Mouse (Mus musculus) CD4-positive, CD25-positive, alpha-beta regulatory T cell, adult 2 months (primary cell): ENCODE results near the gene 4930469K13Rik.

Experiments used
- DNase-seq: peaks from one replicate; pipeline ENCODE4 v3.0.0-alpha.2; 2012; ENCODE audit warnings: low read depth, low spot score

Gene 4930469K13Rik

DNA sequence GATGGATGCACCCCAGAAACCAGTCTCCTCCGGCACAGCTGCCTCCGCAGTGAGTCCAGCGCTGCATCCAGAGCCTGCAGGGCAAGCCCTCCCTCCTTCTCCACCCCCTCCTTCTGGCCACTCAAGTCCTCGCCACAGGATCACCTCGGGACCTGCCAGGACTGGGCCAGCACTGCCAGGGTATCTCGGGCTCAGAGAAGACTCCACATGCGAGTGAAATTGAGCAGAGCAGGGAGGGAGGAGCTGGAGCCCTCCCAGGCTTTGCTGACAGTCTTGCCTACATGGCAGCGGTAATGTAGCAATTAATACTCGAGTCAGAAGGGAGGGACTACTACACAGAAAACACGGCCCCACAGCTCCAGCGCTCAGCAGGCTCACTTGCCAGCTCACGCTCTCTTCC is 105.4 kb downstream of the 4930469K13Rik start, which contains the start of gene Kcnip1:
Kcnip1 (minus strand) TSS at position 215 of the 400 bp plus-strand sequence.
- DNase-seq: no peak

DNA sequence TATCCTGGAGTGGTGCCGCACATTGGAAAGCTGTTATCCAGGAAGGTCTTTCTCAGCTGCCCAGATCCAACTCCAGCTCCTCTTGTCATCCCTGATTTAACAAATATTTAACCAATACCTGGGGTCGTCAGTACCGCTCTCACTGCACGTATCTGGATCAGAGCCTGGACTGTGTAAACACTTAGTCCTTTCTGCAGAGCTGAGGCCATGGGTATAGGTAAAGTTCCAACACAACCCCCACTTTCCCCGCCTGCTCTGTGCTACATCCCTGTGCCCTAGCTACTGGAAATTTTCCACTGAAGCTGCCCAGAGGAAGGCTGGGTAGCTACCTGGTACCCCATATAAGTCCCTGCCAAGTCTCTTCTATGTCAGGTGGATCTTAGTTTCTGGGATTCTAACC is 108.4 kb downstream of the 4930469K13Rik start:
- DNase-seq: no peak

DNA sequence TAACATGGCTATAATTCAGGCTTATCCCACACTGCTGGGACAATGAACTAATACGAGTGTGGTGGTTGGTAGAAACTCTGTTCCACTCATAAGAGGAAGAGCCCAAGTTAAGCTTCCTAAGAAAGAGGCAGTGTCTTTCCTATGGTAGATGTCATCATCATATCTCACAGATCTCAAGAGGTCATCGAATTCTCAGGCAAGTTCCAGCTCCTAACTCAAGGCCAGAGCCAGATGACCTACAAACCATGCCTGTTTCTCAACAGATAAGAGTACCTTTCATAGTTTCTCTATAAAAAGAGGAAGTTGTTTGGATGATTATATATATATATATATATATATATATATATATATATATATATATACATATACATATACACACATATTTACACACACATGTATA is 111.8 kb downstream of the 4930469K13Rik start:
- DNase-seq: no peak

DNA sequence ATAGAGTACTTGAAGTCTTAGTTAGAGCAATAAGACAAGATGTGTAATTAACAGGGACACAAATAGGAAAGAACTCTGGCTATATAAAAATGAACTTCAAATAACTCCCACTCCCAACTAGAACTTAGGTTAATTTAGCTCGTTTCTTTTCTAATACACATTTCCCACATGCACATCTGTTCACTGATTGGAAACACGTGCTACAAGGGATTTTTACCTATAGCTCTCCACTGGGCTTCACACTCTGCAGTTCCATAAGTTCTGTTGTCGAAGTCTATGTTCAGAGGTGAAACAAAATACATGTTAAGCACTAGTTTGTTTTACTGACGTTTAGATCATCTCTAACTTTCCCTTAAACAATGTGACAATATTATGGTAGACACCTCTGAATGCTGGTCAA is 118.2 kb downstream of the 4930469K13Rik start:
- DNase-seq: no peak

DNA sequence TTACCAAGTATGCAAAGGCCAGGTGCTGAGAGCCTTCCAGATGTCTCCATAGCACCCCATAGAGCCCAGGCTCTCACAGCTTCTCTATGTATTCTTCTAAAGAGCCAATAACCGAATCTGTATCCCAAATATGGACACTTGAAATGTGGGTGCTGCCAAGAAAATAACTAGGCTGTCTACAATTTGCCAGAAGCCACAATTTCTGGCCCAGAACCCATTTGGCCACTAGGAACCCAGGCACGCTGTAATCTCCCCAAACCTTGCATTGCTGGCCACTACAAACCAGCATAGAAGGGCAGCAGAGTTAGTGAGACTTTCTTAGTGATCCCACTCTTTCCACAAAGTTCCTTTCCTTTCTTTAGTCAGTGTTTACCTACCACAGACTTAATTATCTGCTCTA is 123.2 kb downstream of the 4930469K13Rik start:
- no peak for DNase-seq

DNA sequence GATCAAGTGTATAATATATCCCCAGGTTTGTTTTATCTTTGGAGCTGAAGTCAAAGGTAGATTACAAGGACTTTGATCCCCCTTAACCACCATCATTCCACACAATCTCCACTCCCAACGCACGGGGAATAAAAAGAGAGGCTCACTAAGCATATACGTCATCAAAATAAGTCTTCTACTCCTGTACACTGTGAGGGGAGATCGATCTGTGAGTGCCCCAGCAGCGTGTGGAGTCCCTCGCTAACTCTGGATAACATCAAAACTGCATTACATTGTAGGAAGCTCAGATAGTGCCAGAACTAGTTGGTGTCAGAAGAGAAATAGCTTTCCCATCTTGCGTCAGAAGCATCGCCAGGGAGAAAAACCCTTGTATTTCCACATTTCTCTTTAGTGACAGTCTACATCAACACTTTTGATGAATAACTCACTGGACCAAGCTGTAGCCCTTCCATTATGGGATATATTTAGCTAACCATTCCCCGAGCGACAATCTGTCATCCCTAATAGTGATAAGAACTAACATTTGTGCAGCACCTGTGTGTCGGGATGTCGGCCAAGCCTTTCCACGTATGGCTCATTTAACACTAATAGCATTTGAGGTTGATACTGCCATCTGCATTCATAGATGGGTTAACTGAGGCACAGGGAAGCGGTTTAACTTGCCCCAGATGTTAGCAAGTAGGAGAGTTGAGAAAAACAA is 123.9 kb downstream of the 4930469K13Rik start:
- no peak for DNase-seq

DNA sequence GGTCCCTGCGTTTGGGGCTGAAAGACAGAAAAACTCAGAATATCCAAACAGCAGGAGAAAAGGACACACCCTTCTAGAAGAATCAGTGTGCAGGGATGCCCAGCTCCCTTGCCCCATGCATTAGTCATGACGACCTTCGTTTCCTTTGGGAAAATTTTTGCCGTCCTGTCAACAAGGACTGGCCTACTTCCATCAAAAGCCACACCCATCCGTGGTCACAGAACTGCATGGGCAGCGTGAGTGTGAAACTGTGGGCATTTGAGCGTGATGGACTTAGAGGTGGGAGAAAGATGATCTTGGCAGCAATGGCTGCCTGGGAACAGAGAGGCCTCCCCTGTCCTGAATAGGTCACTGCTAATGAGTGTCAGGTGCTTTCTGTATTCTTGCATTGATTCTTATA is 126.2 kb downstream of the 4930469K13Rik start:
- no peak for DNase-seq

DNA sequence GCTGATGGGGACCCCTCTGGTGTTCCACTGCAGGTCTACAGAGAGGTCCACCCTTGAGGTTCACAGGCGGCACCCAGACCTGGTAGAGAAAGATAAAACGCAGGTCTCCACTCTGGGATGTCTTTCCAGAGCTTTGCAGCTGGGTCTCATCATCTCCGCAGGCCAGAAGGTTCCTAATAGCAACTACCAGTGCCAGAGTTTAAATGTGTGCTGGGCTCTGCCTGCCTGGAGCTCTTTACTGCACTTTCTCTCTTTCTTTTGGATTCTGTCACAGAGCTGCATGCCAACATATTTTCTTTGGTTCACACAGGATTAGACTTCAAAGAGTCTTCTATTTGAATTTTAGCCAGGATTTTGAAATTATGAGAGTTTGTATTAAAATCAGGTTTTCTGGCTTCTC is 129.2 kb downstream of the 4930469K13Rik start:
- no peak for DNase-seq

DNA sequence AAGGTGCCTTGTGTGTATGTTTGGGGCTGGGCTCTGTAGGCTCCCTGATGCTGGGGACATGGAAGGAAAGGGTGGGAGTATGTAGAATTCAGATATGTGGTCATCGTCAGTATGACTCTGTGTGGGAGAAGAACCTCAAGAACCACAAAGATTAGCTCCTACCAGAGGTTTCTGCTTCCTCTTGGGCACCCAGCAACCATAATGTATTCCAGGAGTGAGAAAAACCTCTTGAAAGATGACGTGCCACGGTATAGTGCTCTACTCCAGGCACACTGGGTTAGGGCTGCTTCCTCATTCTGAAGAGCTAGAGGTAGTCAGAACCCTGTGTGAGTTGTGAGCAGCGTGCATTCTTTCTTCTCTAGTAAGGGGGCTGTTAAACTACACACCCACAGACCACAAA is 130.6 kb downstream of the 4930469K13Rik start:
- no peak for DNase-seq

DNA sequence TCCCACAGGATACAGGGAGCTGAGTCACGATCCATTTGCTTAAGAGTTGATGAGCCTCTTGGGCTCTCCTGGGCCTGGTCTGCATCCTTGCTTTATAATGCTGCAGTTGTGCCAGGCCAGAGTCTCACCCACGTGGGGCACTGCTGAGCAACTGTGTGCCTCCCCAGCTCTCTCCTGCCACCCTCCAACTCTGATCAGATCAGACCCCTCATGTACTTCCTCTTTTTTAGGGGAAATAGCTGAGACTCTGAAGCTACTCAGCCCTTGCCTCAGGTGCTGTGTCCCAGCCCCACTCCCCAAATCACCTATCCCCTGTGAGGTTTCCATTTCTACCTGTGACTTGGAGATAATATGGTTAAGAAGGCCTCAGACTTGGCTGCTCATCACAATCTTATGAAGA is 133.0 kb downstream of the 4930469K13Rik start:
- DNase-seq: no peak

DNA sequence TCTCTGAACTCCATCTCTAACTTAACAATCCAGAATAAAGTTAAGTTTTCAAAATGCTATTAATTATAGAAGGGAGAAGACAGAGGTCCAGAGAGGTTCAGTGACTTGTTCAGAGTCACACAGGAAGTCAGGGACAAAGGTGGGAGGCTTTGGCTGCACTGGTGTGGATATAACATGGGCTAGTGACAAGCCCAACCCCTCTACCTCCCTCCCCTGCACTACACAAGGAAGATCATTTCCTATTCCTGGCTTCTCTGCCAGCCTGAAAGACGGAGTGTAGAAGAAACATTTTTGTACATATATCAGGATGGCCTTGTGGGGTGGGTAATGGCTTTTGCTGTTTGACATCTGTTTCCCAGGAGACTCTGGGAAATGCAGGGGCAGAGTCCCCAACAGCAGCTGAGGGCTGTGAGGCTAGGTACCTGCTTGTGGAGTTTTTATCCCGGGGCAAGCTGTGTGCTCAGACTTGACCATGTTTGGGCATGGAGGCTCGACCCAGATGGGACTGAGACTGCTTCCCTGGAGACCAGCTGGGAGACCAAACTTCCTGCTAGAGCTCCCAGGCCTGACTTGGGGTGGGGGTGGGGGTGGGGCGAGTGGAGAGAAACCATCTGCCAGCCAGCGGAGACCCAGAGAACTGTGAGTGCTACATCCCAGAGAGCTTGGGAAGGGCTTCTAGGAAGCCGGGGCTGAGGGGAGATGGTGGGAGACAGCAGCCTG is 135.5 kb downstream of the 4930469K13Rik start, which contains the start of gene Kcnmb1:
Kcnmb1 (plus strand) TSS at position 326 of the 720 bp plus-strand sequence.
- no peak for DNase-seq

DNA sequence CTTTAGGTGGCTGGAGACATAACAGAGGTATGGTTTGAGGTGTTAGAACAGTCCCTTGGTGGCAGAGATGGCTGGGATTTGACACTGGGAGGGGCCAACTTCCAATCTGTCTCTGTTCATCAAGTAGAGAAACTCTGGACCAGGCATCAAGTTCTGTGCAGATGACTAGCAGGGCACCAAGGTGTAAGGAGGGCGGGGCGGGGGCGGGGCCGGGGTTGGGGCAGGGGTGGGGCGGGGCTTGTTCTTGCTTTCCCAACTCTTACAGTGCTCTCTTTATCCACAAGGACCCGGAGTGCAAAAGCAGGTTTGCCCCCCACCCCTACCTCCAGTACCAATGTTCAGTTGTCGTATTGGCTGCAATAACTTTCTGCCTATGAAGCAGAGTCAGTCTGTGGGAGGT is 136.2 kb downstream of the 4930469K13Rik start:
- no peak for DNase-seq

DNA sequence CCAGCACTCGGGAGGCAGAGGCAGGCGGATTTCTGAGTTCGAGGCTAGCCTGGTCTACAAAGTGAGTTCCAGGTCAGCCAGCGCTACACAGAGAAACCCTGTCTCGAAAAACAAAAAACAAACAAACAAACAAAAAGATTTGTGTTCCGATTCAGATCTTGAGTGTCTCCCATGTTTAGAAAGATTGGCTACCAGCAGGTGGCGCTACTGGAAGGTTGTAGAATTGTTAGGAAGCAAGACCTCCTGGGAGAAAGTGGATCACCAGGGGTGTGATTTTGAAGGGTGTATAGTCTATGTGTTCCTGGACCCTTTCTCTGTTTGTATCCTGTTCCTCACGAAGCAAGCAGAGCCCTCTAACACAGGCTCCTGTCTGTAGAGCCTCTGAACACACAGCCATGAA is 139.6 kb downstream of the 4930469K13Rik start:
- DNase-seq: peak; percentile 78

DNA sequence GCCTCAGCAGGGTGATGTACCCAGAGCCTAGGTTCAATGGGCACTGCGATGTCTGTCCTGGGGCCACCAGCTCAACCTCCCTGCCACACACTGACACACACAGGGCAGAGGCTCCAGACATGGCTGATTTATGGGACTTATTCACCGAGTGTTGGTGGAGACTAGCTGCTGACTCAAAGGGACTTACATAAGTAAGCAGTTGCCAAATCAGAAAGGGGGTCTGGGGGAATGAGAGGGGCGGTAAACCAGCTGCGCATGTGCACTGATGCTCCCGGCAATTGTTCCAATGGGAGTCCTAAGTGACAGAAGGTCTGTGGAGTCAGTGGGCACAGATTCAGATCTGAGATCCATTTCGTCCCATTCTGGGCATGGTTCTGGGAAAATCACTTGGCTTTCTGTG is 140.8 kb downstream of the 4930469K13Rik start:
- no peak for DNase-seq

DNA sequence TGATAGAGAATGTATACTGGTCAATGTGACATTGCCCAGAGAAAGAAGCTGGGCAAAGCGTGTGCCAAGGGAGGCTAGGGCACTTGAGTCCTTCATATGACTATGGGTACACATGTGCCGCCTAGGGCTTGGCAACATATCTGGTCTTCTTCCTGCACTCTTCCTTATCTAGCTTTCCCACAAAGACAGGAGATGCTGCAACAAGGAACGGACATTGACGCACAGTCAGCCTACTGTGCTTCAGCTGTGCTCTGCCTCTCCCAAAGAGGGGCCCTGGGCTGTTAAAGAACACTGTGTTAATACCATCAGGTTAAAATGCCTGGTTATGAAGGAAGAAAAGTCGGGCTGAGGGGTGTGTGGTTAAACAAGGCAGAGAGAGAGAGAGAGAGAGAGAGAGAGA is 141.7 kb downstream of the 4930469K13Rik start:
- no peak for DNase-seq

DNA sequence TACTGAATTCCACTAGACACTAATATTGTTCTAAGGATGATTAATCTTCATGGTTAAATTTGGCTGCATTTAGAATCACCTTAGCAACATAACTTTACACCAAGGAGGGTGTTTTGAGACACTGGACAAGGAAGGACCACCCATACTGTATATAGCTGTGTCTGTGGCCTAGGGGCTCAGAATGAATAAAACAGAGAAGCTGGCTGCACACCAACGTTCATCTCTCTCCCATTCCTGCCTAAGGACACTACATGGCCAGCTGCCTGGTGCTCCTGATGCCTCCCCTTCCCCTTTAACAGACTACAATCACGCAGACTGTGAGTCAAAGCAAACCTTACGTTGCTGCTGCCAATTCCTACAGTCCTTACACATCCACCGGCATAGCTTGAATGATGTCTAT is 142.4 kb downstream of the 4930469K13Rik start:
- DNase-seq: no peak

DNA sequence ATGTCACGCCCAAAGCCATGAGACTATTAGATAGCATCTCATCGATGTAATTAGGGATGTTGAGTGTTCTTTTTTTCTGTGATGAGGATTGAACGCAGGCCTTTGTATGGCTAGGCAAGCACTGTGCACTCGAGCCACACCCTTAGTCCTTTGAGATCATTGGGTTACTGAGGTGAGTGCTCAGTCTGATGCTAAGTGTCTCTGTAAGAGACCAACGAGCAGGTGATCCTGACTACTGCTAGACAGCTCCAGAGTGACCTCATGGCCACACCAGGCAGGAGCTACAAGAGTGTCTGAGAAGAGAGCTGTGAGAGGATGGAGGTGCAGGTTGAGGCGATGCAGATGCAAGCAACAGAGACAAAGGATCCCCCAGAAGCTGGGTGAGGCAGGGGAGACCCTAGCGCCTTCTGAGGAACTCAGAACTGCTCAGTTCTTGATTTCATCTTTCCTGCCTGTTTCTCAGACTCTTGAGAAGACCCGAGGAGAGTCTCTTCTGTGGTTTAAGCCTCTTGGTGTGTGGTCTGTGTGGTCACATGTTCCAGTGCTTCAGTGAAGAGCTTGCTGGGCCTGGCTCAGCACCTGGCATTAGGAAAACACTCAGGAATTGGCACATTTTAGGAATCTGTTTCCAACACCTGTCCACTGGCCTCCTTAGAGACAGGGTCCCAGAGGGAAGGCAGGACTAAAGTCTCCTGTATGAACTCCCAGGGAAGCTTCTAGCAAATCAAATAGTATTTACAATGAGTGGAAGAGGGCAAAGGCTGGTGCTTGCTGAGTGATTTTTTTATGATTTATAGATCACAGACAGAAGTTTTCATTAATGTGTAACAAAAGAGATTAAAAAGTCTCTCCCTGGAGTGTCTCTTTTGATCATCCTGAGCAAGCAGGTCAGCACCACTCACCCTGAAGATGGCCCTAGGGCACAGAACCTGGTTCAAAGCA is 146.4 kb downstream of the 4930469K13Rik start:
- DNase-seq: no peak

DNA sequence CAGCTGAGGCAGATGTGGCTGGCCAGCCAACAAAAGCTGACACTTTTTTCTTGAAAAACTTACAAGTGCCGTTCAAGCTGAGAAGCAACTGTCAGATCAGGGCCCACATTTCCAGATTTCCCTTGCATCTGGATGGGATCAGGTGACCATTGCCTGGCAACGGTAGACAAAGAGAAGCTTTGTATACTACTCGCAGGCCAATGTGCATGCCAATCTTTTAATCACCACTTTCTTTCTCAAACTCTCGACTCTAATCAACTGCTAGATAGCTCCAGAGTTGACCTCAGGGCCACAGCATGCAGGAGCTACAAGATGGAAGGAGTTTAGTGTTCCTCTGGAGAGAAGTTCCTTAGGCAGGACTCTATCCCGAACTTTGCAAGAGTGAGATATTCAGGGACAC is 147.2 kb downstream of the 4930469K13Rik start:
- no peak for DNase-seq

DNA sequence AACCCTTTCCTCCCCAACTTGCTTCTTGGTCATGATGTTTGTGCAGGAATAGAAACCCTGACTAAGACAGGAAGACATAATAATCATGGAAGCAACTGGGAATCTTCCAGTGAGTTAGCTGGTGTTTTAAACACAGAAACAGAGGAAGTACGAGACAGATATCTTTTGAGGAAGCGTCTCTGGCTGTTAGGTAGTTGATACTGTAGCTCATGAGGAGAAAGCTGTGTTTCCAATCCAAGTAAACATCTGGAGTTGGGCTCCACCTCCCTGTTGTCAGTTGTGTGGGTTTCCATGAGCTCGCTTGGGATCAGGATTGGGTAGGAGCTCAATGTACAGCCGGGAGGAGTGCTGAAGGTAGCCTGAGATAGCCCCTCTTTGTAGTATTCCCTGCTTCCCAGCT is 151.9 kb downstream of the 4930469K13Rik start:
- DNase-seq: no peak

DNA sequence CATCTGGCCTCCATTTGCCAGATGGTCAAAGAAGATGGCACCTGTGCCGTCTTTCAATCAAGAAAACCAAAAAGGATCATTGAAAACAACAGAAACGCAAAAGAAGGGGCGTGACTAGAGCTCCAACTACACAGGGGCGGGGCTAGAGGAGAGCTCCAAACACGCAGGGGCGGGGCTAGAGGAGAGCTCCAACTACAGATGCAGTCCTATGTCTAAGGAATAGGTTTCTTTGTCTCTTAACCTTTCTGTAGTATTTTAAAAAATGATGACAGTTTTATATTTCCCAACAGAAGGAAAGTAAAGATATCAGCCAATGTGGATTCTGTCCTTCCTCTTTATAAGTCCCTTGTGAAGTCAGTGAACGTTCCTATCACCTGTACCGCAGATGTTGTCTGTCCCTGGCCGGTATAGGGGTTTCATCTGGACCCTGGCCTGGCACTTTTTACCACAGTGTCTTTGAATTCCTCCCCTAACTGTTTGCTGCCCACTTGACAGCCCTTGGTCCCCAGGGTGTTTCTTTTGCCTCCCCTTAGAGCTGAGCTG is 153.5 kb downstream of the 4930469K13Rik start:
- DNase-seq: peak; percentile 19

DNA sequence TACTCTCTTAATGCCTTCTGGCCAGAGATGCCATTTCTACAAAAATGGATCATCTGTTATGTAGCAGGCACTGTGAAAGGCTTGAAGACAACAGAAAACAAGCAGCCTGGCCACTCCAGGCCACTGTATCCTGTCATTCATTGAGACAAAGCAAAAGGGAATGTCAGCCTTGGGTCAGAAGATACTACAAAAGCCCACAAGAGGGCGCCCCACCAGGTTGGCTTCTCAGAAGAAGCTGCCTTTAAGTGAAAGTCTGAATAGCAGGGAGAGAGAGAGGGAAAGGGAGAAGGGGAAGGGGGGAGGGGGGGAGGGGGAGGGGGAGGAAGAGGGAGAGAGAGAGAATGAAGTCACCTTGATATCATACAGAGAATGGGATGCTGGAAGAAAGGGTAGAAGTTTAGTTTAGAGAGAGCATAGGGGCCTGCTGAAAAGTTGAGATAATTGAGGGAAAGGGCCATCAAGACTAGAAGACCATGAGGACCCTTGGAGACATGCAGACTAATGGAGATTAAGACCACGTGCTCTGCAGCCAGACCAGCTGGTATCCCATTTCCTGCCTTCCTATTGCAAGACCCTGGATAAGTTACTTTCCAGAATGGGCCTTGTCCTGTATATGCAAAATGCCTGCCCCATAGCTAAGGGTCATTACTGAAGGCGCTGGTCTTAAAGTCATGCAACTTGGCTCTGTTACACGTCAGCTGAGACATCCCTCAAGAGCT is 154.1 kb downstream of the 4930469K13Rik start:
- peak; percentile 75 for DNase-seq
